Mouse (Mus musculus) heart, postnatal 0 days (tissue): Measurements from ENCODE around the gene Ppp5c.
A peak's percentile ranks its signal among the peaks of the same experiment; 100 is the strongest.

ENCODE experiments used
- CTCF ChIP-seq: IDR thresholded peaks from 2 replicates; pipeline ENCODE4 v1.5.1; 2016; ENCODE audit warnings: antibody characterized with exemption, control low read depth, low read depth
- EP300 ChIP-seq: IDR thresholded peaks from 2 replicates; pipeline ENCODE4 v1.6.1; 2016; ENCODE audit warnings: antibody characterized with exemption, low read depth

DNA sequence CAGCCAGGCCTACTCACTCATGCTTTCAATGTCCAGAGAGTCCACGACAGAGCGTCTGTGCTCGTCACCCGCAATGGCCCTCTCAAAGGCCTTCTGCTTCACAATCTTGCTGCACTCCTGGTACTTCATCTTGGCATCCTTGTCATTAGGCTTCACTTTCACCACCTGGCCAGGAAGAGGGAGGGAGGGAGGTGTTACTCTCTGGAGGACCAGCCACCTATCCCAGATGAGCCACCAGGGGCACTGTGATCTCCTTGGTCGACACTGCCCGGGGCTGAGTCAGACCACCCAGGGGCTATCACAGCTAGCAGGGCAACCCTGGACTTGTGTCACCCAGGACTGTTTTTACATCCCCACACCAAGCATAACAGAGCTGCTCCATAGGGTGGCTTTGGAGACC, 12.3 kb downstream of the Ppp5c start:
- TF ChIP-seq CTCF, result peak; percentile 23; the same call in 1 of the 2 replicates
- no peak for TF ChIP-seq EP300
